Mouse (Mus musculus) liver, adult 2 months (tissue): ENCODE measurements around the gene Pitx2. TPM values are rescaled to one million over a fixed set of nuclear protein-coding genes. Genes with fewer than 3 reads are reported as not detected.

Source experiments
- DNase-seq: peaks from one replicate; pipeline ENCODE4 v3.0.0-alpha.2; 2011; ENCODE audit warnings: low read depth, low spot score; ENCODE audit errors: extremely low read depth
- H3K27ac ChIP-seq: fragments of 200-500 bp; replicated peaks from 2 replicates; pipeline ENCODE4 v1.5.1; 2012; ENCODE audit warnings: low read depth, mild to moderate bottlenecking, control low read depth, inconsistent platforms, low read length; ENCODE audit not compliant: insufficient read depth
- H3K27me3 ChIP-seq: fragments of 200-500 bp; 2 replicates; pipeline ENCODE4 v1.6.1; 2012; ENCODE audit warnings: mild to moderate bottlenecking, moderate library complexity, low read length, inconsistent platforms; ENCODE audit not compliant: control insufficient read depth, insufficient read depth
- H3K36me3 ChIP-seq: fragments of 200-500 bp; 2 replicates; pipeline ENCODE4 v1.6.1; 2012; ENCODE audit warnings: low read length, inconsistent platforms; ENCODE audit not compliant: control insufficient read depth, insufficient read depth
- H3K4me1 ChIP-seq: fragments of 200-500 bp; 2 replicates; pipeline ENCODE4 v1.6.1; 2011; ENCODE audit warnings: low read length; ENCODE audit not compliant: control insufficient read depth, insufficient read depth
- H3K4me3 ChIP-seq: fragments of 200-500 bp; 2 replicates; pipeline ENCODE4 v1.5.1; 2011; ENCODE audit warnings: low read depth, mild to moderate bottlenecking, control low read depth, low read length, moderate library complexity; ENCODE audit not compliant: insufficient read depth
- H3K79me2 ChIP-seq: fragments of 200-500 bp; 2 replicates; pipeline ENCODE4 v1.6.1; 2012; ENCODE audit warnings: inconsistent platforms, mild to moderate bottlenecking, low read length, moderate library complexity; ENCODE audit not compliant: control insufficient read depth, insufficient read depth
- H3K9ac ChIP-seq: fragments of 200-500 bp; 2 replicates; pipeline ENCODE4 v1.6.1; 2012; ENCODE audit warnings: low read depth, mild to moderate bottlenecking, control low read depth, inconsistent platforms, low read length
- CTCF ChIP-seq: fragments of 200-500 bp; IDR thresholded peaks from 2 replicates; pipeline ENCODE4 v1.5.1; 2011; ENCODE audit warnings: low read depth, low read length, control low read depth
- POLR2A ChIP-seq: fragments of 200-500 bp; IDR thresholded peaks from 2 replicates; pipeline ENCODE4 v1.6.1; 2011; ENCODE audit warnings: low read length, control low read depth; ENCODE audit not compliant: insufficient read depth; ENCODE audit errors: extremely low read depth
- WGBS: fragments of 180-500 bp; shearing (Covaris S2); methylation state at CpG from one replicate; pipeline ENCODE4 v1.1.7; 2018; 5-methylcytosine and 5-hydroxymethylcytosine counted together
- polyA plus RNA-seq: library from polyadenylated mRNA; depleted of rRNA; stranded (reverse); fragments of >200 nt; gene quantifications from 2 replicates; pipeline ENCODE4 v1.2.3, GENCODE M21; 2012
- total RNA-seq: library from RNA; depleted of rRNA; stranded (reverse); fragments of >200 nt; gene quantifications from 2 replicates; pipeline ENCODE4 v1.2.3, GENCODE M21; 2014

Gene Pitx2
- total and polyA plus RNA-seq, 2 experiments: 0.18 TPM; not detected in 1

DNA sequence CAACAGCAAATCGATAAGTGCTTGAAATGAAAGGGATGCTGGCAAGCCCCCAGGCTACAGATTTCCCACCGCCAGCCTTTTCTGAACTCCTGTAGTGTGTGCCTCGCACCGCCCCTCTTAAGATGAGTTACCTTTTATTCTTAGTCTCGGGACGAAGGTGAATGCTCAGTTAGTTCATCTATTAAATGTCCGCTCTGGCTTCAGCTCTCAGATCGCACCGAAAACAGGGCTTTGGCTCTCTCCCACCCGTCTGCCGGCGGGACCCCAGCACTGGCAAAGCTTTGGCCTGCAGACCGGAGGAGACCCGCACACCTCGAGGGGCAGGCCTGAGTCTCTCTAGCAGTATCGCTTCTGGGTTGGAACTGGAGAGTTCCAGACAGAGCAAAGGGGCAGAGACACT, 4.6 kb upstream of the Pitx2 start:
- Histone ChIP-seq H3K27me3 (peaks cover 29% of the 10 kb centered on the region), H3K9ac (no peak overlapping the region), H3K36me3 (no peaks in the 10 kb centered on the region), H3K79me2 (no peaks in the 10 kb centered on the region), H3K4me1 (no peaks in the 10 kb centered on the region), H3K27ac (no peak overlapping the region), H3K4me3 (no peak overlapping the region)
- whole genome bisulfite sequencing: 2% methylated on average over 16 of the region's 16 CpGs
- DNase-seq: no peak
- TF ChIP-seq CTCF (no peak), POLR2A (no peak)

DNA sequence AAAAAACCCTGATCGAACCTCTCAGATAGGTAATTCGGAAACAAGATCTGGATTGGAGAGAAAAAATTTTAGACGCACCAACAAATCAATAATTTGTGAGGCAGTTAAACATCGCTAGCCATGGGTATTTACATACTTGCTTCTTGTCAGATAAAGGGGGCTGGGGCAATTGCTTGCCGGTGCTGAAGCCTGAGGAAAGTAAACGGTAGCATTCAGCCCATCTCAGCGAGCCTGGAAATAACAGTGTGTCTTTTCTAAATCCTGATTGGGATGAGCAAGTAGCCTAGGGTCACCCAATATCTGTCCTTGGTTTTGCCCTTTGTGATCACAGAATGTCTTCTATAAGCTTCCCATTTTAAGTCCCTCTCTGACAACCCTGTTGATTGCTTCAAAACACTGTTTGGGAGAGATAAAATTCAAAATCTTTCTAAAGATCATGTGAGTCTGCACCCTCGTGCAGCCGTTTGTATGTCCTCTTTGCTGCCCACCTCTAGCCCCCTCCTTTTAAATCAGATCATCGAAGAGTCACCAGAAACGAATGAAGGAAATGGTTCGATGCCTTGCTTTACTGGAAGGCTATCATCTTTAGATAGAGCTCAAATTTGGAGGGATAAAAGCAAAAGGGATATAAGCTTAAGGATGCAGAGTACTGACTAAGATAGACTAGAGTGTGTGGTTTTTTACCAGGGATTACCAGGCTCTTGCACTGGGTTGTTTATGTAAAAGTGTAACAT, 3.7 kb upstream of the Pitx2 start:
- no peak for DNase-seq
- 3% methylated on average over 12 of the region's 12 CpGs for WGBS
- H3K27me3 ChIP-seq: peaks cover 29% of the 10 kb centered on the region

DNA sequence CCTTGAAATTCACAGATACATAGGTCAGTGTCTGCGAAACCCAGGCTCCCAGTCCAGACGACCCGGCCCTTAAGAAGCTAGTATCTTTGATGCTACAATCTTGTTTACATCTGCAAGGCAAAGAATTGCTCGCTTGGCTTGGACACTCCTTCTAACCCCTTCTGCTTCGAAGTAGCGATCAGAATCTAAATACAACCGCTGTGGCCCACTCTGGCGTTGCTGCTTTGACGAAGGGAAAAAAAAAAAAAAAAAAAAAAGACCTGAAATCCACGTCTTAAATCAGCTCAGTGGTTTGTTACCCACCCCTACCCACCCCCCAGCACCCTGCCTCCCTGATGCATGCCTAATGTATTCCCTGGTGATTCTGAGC, 3.1 kb upstream of the Pitx2 start:
- Histone ChIP-seq H3K4me1 (no peaks in the 10 kb centered on the region), H3K27me3 (peaks cover 29% of the 10 kb centered on the region), H3K9ac (no peak overlapping the region), H3K27ac (no peak overlapping the region), H3K4me3 (no peak overlapping the region), H3K79me2 (no peaks in the 10 kb centered on the region), H3K36me3 (no peaks in the 10 kb centered on the region)
- TF ChIP-seq CTCF (no peak), POLR2A (no peak)
- WGBS: 5% methylated on average over 10 of the region's 10 CpGs
- no peak for DNase-seq

More for the DNA sequence above, 3.7 kb upstream of the Pitx2 start:
- Histone ChIP-seq H3K79me2 (no peaks in the 10 kb centered on the region), H3K4me1 (no peaks in the 10 kb centered on the region), H3K27ac (no peak overlapping the region), H3K4me3 (no peak overlapping the region), H3K9ac (no peak overlapping the region), H3K36me3 (no peaks in the 10 kb centered on the region)
- no peak for TF ChIP-seq CTCF
- no peak for TF ChIP-seq POLR2A

- H3K27ac ChIP-seq: no peak overlapping the region
- no peaks in the 10 kb centered on the region for H3K79me2 ChIP-seq
- no peak overlapping the region for H3K4me3 ChIP-seq
- H3K36me3 ChIP-seq: no peaks in the 10 kb centered on the region
- H3K9ac ChIP-seq: no peak overlapping the region
- no peak for DNase-seq
- peaks cover 27% of the 10 kb centered on the region for H3K27me3 ChIP-seq
- H3K4me1 ChIP-seq: no peaks in the 10 kb centered on the region
- WGBS: 4% methylated on average over 13 of the region's 13 CpGs
- TF ChIP-seq CTCF (no peak), POLR2A (no peak)
Observed at GRCm38 (mm10) chr3:129197035-129197434, 2.6 kb upstream of the Pitx2 start.

DNA sequence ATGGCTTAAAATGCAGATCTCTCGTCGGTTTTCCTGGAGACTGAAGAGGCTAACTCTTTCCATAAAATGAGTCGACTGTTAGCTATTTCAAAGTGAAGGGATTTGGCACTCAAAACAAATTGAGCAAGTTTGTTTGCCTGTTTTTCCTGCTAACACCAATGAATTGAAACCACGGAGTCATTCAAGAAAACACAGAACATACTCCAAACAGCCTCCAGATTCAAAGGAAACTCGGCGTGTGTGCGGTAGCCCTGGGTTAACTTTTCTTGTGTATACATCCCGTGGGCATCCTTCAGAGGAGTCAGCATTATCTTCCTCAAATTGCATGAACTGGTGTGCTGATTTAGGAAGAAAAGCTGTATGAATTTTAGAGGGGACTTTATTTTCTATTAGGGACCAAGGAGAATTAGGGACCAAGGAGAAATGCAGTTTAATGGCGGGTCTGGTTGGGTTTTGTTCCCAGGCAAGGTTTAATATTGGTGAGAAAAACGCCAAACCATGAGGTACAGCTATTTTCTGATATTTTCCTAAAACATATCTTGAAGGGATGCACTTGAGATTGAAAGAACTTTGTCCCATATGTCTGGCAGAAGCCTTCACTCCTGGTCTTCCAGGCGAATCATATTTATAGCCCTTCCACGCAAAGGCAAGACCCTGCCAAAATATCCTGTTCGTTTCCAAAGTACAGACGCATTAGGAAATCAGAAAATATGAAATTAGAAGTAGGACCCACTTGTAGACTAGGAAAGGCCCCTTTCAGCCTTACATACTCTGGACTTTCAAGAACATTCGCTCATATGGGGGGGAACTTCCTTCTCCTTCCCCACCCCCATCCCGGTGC, 1.7 kb upstream of the Pitx2 start:
- Histone ChIP-seq H3K79me2 (no peaks in the 10 kb centered on the region), H3K4me3 (no peak overlapping the region), H3K4me1 (no peaks in the 10 kb centered on the region), H3K27me3 (peaks cover 29% of the 10 kb centered on the region), H3K27ac (no peak overlapping the region), H3K9ac (no peak overlapping the region), H3K36me3 (no peaks in the 10 kb centered on the region)
- DNase-seq: no peak
- no peak for TF ChIP-seq POLR2A
- TF ChIP-seq CTCF: no peak
- WGBS: 3% methylated on average over 16 of the region's 16 CpGs

DNA sequence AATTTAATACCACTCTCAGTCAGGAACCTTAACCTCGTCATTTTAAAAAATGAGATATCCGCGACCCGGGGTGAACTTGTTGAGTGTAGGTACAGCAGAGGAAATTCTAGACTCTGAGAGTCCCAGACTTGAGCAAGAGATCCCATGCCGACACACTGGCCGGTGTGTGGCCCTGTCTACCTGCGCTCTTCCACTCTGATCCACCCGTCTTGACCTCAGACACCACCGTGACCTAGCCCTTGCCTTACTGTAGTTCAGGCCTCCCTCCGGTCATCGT, 1.1 kb upstream of the Pitx2 start:
- Histone ChIP-seq H3K4me3 (no peak overlapping the region), H3K27ac (no peak overlapping the region), H3K9ac (no peak overlapping the region), H3K36me3 (no peaks in the 10 kb centered on the region), H3K4me1 (no peaks in the 10 kb centered on the region), H3K79me2 (no peaks in the 10 kb centered on the region), H3K27me3 (peaks cover 35% of the 10 kb centered on the region)
- no peak for TF ChIP-seq POLR2A
- no peak for TF ChIP-seq CTCF
- 6% methylated on average over 11 of the region's 11 CpGs for WGBS
- DNase-seq: no peak
